Mouse (Mus musculus) urinary bladder, adult 18-20 months (tissue): ENCODE data around the gene Rhox2a.
"Not testable (repeated sequence)": the region's sequence is repeated elsewhere in the genome, so short reads cannot be mapped to it uniquely, and the experiment has no call there.

Experiments used
- DNase-seq, 2 experiments: peaks; one replicate each; pipeline ENCODE4 v3.0.0; 2022; ENCODE audit warnings: low spot score in 2 of 2, mixed read lengths in 2 of 2

Gene Rhox2a

GRCm38 (mm10) chrX:37244676-37245075, at the start of gene Rhox2a:
TSS of gene Rhox2a (plus strand) at chrX:37244976.
- DNase-seq: not testable (repeated sequence)

GRCm38 (mm10) chrX:37198676-37199075, 46.1 kb upstream of the Rhox2a start:
- no peak for DNase-seq

- no peak for DNase-seq
These were observed 33.8 kb upstream of the Rhox2a start, which contains the start of gene Gm9 for GRCm38 (mm10) chrX:37210941-37211340. TSS of gene Gm9 (minus strand) at chrX:37211041.

- not testable (repeated sequence) for DNase-seq
These were observed 22.6 kb upstream of the Rhox2a start, which contains the start of gene Rhox1 for GRCm38 (mm10) chrX:37222158-37222557. TSS of gene Rhox1 (minus strand) at chrX:37222258.

DNA sequence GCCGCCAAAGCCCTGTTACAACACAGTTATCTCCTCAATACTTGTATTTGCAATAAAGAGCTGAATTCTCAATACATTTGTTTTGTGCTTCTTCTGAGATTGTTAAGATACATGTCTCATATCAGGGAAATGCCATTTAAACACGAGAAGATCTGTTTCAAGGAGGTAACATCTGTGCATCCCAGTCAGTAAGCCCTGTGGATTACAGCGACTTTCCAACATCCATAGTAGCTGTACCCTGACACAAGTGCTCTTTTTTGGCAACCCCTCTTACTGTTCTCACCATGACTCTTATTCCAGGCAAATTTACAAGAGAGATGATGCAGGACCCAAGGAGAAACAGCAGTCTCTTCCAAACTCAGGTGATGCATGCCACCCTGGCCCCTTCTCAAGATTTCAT, 4.8 kb downstream of the Rhox2a start, which contains the start of gene Rhox3a:
Gene Rhox3a, plus strand, starts transcription at position 301 of the 400 bp plus-strand sequence.
- DNase-seq: not testable (repeated sequence)

DNA sequence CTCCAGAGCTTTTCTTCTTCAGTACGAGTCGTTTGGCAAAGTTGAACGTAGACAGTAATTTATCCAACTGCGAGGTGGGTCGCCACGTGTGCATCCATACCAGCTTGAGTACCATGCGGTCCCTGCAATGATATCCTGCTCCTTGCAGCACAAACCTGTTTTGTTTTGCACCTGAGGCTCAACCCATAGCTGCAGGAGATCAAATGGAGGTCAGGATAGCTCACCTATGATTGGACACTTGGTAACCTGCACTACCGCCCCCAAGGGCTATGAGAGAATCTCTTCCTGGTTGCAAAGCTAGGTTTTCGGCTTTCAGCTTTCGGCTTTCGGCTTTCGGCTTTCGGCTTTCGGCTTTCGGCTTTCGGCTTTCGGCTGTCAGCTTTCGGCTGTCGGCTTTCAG, 20.3 kb downstream of the Rhox2a start, which contains the start of gene Rhox4a:
Gene Rhox4a, plus strand, starts transcription at position 301 of the 400 bp plus-strand sequence.
- not testable (repeated sequence) for DNase-seq
